Mouse (Mus musculus) brain, embryonic 18.5 days (tissue): ENCODE results near the gene Esyt1.
"Not testable (repeated sequence)": the region's sequence is repeated elsewhere in the genome, so short reads cannot be mapped to it uniquely, and the experiment has no call there.

Source experiments
- DNase-seq: peaks from one replicate; pipeline ENCODE4 v3.0.0-alpha.2; 2012; ENCODE audit warnings: low read depth, low spot score

The Esyt1 gene

DNA sequence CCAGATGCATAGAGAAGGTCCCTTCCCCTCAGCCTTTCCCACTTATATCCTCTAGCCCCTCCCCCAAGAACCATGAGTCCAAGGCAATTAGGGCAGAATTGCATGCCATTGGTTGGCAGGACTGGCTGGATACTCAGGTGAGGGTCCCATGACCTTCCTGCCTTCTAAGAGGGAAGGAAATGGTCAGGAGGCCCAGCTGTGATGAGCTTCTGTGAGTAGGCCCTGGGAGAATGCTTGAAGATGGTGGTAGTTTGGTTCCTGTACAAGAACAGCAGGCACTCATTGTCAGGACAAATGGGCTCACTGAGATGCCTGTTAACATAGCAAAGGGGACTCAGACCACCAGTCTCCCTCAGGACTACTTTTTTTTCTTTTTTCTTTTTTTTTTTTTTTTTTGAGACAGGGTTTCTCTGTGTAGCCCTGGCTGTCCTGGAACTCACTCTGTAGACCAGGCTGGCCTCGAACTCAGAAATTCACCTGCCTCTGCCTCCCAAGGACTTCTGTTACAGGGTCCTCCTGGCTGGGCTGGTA, 12.7 kb upstream of the Esyt1 start:
- no peak for DNase-seq

DNA sequence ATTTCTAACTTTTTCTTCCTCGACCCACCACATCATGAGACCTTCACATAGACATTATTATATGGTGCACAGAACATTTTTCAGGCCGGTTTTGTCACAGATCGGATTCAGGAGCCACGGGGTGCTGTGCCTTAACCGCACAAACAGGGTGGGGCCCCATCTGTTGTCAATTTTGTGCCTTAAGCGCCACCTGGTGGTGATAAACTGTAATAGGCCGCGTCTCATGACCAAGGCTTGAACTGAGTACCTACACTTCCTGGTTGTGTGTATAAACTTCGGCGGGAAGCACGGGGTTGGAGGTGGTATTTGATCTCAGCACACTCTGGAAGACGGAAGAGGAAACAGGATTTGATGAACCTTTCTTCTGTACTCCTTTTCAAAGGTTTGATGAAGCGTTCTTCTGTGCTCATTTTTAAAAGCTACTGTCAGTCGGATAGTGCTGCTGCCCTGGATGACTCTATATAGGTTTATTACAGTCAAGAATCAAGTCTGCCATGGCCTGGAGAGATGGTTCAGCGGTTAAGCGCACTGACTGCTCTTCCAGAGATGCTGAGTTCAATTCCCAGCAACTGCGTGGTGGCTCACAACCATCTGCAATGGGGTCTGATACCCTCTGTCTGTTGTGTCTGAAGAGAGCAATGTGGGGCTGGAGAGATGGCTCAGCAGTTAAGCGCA, 10.7 kb upstream of the Esyt1 start:
- no peak for DNase-seq

DNA sequence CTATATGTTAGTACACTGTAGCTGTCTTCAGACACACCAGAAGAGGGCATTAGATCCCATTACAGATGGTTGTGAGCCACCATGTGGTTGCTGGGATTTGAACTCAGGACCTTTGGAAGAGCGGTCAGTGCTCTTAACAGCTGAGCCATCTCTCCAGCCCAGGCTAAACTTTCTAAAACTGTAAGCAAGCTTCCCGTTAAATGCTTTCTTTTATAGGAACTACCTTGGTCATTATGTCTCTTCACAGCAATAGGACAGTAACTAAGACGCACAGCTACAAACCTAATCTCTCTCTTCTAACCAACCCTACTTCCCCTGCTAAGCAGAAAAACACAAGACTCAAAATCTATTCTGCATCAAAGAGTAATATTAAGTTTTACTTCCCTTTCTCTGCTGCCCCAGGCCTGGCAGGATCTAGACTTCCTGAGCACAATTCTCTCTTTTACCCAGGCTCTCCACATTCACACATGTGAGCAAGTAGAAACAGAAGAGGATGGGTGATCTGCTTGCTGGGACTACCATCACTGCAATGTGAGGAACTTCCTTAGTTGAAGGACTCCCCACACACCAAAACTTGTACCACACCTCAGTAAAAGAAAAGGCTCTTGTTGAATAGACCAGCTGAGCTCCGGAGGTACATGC, 10.1 kb upstream of the Esyt1 start:
- no peak for DNase-seq

DNA sequence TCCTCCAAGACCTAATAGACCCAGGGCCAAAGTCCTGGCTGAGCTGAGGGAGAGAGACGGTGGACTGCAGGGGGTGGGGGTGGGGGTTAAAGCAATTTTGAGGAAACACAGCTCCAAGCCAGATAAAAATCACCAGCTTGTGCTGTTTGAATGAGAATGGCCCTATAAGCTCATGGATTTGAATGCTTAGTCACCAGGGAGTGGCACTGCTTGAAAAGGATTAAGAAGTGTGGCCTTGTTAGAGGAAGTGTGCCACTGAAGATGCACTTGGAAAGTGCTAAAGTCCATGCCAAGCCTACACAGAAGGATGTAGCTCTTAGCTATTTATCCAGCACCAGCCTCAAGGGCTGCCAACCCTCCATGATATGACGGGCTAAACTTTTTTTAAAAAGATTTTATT, 9.5 kb upstream of the Esyt1 start:
- DNase-seq = no peak

DNA sequence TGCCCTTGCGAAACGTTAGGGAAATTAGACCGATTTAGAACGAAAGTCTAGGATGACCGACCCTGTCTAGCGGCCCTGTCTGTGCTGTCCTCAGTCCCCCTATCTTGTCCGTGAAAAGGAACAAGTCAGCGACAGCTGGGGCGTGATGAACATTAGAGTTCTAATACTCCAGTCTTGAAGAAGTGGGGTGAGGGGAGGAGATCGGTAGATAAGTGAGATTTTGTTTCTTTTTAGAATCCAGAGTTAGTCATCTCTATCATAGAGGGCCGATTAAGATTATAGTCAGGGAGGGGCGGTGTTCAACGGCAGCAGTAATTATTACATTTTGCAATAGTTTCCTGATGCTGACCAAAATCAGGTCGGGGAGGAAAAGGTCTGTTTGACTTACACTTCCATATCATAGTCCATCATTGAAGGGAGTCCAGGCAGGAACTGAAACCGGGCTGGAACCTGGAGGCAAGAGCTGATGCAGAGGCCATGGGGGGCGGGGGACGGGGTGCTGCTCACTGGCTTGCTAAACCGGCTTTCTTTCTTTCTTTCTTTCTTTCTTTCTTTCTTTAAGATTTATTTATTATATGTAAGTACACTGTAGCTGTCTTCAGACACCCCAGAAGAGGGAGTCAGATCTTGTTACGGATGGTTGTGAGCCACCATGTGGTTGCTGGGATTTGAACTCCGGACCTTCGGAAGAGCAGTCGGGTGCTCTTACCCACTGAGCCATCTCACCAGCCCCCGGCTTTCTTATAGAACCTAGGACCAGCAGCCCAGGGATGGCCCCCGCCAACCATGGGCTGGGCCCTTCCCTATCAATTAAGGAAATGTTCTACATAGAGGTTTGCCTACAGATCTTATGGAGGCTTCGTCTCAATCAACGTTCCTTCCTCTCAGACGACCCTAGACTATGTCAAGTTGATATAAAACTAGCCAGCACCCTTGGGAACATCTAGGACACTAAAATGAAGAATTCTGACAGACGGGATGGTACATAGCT, 990 bp upstream of the Esyt1 start:
- DNase-seq = no peak

DNA sequence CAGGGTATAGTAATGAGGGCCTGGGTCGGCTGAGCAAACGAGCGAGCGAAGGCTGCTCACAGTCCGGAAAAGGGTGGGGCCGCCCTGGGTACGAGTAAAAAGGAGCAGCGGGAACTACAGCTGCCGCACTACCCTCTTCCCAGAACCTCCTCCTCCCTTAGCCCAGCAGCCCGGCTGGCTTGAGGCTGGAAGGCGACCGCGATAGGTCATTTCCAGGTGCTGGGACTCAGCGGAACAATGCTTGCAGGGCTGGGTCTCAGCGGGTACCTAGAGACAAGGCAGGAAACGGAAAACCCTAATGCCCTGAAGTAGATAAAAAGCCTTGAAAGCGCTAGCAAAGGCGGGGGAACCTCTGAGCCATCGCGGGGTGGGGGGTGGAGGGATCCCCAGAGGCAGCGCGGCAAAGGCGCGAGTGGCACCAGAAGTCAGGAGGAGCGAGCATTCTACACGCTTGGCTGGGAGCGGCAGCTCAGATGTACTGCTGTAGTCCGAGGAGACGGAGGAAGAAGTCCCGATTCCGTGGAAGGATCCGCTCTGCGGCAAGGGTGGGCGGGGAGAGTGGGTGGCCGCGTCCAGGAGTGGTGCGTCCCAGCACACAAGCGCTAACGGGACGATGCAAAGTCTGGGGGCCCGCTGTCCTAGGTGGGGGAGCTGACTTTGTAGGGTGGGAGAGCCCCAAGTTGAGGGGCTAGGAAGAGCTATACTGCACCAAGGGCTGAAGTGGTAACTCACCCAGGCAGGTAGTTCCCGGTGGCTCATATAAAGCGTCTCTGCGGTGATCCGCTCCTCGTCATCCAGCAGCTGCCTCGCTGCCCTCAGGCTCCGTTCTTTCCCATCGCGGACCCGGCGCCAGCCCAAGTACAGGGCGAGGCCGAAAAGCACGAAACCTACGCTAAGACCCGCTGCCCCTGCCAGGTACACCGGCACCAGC, 674 bp downstream of the Esyt1 start:
- DNase-seq = no peak

DNA sequence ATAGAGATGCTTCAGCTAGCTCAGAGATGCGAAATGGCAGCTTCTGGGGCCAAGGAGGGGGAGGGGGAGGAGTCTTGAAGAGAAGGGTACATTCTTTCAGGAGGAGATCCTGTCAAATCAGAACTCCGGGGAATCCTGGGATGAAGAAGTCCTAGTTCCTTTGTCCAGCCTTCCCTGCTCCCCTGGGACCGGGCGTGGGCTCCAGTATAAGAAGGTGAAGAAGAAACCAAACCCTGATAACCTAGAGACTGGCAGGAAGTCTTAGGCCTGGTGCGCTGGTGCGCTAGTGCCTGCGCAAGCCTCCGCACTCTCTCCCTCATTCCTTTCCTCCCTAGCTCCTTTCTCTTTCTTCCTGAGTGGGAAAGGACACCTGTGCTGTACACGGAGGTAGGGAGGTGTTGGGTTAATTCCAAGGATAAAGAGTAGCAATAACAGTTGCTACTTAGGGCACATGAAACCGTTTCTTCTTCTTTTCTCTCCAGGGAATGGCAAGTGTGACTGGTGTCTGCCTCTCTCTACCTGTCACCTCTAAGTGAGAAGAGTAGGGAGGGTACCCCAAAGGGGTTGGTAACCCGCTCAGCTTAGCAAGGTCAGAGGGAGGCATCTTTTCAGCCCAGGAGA, 1.4 kb downstream of the Esyt1 start:
- no peak for DNase-seq

DNA sequence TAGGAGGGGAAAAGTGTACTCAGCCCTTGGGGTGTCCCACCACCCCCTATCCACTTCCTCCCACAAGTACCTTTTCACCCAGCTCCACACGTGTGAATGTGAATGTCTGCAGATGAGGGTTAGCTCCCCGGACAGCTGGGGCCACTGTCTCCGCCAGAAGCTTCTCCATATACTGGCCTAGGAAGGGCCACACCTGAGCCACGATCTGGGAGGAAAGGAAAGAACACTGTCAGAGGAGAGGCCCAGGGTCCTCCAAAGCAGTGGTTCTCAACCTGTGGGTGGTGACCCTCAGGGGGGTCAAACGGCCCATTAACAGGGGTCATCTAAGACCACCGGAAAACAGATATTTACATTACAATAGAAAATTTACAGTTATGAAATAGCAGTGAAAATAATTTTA, 3.3 kb downstream of the Esyt1 start:
- DNase-seq = no peak

DNA sequence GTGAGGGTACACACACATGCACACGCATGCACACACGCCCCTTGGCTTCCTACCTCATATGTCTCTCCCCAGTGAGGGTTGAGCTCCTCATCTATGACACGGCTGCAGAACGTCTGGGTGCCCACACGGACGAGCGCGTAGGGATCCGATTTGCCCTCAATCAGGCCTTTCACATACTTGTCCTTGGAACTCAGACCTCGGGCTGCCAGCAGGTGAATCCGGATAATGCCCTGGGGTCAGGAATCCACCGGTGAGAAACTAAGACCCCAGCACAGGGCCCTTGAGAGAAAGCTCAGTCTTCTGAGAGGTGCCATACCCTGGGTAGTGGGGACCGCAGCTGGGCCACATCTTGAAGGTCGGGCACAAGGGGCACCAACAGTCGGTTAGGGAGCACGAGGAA, 5.1 kb downstream of the Esyt1 start:
- DNase-seq = no peak

DNA sequence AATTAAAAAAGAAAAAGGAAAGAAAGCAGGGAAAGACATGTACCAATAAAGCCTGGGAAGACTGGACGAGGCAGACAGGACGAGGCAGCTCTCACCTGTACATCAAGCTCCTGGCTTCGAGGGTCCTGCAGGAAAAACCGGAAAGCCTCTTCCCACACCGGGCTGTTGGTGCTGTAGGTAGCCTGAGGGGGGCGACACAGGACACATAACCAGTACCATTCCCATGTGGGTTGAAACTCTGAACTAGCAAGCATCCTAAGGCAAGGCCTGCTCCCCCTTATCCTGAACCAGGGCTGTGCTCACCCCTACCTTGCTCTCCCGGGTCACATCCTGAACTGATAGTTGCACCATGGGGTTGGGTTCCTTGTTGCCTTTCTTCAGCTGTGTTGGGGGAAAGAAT, 6.8 kb downstream of the Esyt1 start:
- no peak for DNase-seq

DNA sequence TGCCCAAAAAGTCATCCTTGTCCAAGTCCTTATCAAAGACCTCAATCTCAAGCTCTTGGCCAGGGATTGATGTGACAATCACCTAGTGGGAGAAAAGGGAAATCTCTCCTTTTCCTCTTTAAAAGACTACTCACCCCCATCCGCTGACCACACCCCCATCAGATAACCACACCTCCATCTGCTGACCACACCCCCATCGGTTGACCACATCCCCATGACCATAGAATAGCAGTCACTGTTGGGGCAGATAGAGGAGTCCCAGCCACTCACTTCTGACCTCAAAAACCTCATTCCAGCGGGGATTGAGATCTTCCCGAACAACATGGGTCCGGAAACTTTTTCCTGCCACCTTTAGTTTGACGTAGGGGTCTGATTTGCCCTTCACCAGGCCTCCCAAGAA, 9.0 kb downstream of the Esyt1 start:
- no peak for DNase-seq

DNA sequence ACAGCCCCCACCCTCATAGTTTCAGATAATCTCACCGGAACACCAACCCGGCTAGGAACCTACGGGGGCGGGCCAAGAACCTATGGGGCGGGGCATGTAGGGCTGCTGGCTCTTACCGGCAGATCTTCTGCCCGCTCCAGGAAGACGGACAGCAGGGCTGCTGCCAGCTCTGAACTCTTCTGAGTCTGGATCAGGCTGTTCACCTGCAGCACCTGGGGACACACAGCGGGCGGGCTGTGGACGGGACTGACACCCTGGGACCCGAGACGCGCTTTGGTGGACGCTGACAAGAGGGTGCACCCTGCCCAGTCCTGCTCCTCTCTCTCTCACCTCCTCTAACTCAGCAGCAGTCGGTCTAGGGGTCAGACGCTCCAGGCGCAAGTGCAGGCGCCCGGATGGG, 9.6 kb downstream of the Esyt1 start:
- DNase-seq = no peak

DNA sequence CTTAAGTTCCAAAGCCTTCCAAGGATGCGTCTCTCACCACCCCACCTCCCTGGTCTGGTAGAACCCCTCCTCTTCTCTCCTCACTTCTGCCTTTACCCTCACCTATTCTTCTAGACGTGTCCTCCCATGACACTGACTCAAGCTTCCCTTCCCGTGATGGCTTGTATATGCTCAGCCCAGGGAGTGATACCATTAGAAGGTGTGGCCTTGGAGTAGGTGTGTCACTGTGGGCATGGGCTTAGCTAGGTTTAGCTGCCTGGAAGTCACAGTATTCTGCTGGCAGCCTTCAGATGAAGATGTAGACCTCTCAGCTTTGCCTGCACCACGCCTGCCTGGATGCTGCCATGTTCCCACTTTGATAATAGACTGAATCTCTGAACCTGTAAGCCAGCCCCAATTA, 10.6 kb downstream of the Esyt1 start:
- DNase-seq = no peak

DNA sequence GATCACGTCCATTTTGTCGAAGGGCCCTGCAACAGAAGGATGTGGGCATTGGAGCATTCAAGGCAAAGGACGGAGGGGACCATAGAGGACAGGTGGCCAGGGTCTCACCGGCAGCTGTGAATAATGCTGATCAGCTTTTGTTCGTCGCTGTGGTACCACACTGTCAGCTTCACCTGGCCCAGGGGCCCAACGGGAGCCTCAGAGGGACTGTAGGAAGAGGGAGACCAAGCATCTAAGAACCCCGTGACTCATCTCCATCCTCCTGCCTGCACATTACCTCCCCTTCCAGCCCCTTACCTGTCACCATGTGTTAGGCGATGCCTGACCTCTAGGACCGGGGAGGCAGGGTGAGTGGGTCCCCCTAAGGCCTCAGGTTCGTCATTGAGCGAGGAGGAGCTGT, 13.9 kb downstream of the Esyt1 start:
- no peak for DNase-seq

DNA sequence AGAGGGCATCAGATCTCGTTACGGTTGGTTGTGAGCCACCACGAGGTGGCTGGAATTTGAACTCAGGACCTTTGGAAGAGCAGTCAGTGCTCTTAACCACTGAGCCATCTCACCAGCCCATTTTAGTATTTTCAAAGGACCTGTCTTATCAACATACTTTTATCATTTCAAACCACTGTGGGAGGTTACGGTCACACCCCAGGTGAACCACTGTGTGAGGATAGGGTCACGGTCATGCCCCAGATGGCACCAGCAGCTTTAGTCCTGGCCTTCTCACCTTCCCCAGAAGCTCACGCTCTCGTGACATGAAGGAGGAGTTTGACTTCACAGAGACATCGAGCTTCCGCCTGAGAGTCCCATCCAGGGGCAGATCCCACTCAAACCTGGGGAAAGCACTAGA, 14.5 kb downstream of the Esyt1 start:
- no peak for DNase-seq

DNA sequence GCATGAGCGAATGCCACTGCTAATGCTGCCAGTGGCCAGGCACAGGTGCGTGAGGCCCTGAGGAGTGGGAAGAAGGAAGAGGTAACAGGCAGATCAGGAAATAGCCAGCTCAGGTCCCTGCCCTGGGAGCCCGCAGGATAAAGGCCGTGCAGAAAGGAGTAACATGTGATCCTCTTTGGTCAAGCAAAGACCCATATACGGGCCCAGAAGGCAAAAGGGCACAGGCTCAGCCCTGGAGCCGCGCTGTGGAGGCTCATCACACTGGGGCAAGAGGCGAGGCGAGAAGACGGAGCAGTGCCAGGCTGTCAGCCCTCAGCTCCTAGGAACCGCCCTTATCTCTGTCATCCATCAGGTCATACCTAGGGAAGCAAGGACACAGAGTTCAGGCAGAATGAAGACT, 15.4 kb downstream of the Esyt1 start:
- no peak for DNase-seq

DNA sequence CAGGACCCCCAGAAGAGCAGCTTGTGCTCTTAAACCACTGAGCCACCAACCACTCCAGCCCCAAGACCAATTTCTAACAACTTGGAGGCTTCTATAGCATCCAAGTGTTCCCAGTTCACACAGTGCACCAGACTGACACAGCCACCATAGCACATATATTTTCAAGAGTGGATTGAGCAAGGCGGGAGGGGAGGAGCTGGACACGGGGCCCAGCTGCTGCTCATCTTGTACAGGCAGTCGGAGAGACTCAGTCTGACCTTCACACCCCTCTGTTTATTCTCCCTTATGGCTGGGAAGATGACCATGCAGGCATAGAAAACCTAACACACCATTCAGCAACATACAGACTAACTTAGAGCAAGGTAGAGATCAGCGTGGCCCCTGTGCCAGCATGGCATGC, 15.8 kb downstream of the Esyt1 start:
- DNase-seq = no peak

DNA sequence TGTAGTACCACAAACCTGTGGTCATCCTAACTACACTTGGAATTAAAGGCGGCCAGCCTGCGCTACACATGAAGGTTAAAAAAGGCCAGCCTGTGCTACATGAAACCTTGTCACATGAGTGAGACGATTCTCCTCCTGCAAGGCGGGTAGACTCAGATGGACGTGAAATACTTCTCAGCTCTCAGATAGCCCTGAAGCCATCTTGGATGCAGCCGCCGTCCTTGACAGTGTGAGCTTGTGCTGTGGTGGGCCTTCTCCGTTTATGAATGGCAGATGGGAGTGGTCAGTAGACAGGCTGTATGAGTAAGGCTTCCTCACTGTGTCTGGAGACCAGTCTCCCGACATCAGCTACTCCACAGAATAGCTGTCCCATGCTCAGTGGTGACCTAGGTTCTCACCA, 16.5 kb downstream of the Esyt1 start:
- DNase-seq = no peak

DNA sequence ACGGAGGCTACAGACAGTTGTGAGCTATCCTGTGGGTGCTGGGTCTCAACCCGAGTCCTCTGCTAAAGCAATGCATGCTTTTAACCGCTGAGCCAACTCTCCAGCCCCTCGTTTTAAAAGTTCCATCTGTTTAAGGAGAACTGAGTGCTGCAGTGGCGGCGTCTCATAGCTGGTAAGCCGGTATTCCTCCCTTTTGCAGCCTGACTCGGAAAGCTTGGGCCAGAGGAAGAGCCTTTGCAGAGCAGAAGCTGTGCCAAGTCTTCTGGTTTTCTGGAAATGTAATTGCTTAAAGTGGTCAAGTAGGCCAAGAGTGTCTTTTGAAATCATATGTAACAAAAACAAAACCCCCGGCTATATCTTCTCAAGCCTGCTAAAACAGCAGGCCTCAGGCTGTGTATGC, 17.4 kb downstream of the Esyt1 start:
- DNase-seq = no peak

DNA sequence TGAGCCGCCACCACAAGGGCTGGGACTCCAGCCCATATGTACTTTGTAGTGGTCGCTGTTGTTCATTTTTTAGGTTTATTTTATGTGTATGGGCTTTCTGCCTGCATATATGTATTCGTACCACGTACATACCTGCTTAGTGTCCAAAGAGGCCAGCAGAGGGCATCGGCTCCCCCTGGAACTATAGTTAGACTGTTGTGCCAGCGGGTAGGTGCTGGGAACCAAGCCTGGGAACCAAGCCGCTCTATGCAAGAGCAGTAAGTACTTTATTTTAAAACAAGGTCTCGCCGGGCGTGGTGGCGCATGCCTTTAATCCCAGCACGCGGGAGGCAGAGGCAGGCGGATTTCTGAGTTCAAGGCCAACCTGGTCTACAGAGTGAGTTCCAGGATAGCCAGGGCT, 19.7 kb downstream of the Esyt1 start:
- no peak for DNase-seq

DNA sequence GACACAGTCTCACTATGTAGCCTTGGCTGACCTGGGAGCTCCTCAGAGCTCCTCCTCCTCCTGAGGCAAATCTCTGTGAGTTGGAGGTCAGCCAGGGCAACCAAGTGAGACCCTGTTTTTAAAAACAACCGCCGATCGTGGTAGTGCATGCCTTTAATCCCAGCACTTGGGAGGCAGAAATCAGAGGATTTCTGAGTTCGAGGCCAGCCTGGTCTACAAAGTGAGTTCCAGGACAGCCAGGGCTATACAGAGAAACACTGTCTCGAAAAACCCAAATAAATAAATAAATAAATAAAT, 20.4 kb downstream of the Esyt1 start:
- DNase-seq = not testable (repeated sequence)
